In genomic region chr1:87896921-87897320, GRCm38 (mm10) we compare ENCODE assay signal across 18 mouse cellular contexts. TPM values are rescaled to one million over a fixed set of nuclear protein-coding genes. Genes with fewer than 3 reads are reported as not detected.
DNase-seq lines count a peak whose midpoint lies in the region; ATAC-seq lines count a peak whose summit lies in the region.
"Had no signal": no experiment of that assay in that cellular context is flagged by ENCODE, and none has a peak within 500 bp of the region (broad histone marks: within the 10 kb centered on the region; RNA-seq: fewer than 3 reads in every experiment).

No protein-coding gene starts in this region.

- no peaks in the 10 kb centered on the region for H3K27me3 ChIP-seq in kidney, embryonic 15.5 days
- H3K27me3 ChIP-seq in kidney, embryonic 14.5 days (ENCODE audit: control insufficient read depth, insufficient read depth, low read length): no peaks in the 10 kb centered on the region
- H3K27me3 ChIP-seq: embryonic facial prominence, embryonic 13.5 days; forebrain, embryonic 12.5 days; heart, embryonic 12.5 days had no signal

- 73% methylated on average over 2 of the region's 2 CpGs for WGBS in kidney, embryonic 15.5 days
- WGBS in kidney, embryonic 14.5 days: 85% methylated on average over 2 of the region's 2 CpGs

- peaks cover 3% of the 10 kb centered on the region; the same call in 1 of the 2 replicates for H3K36me3 ChIP-seq in kidney, embryonic 15.5 days
- no peaks in the 10 kb centered on the region for H3K36me3 ChIP-seq in kidney, embryonic 14.5 days (ENCODE audit: control insufficient read depth, insufficient read depth, low read length)
- H3K36me3 ChIP-seq: embryonic facial prominence, embryonic 13.5 days; forebrain, embryonic 12.5 days; heart, embryonic 12.5 days had no signal

- no peaks in the 10 kb centered on the region for H3K9me3 ChIP-seq in kidney, embryonic 15.5 days (replicated peaks)
- no peaks in the 10 kb centered on the region for H3K9me3 ChIP-seq in kidney, embryonic 14.5 days (ENCODE audit: control insufficient read depth, low read length)
- H3K9me3 ChIP-seq: embryonic facial prominence, embryonic 13.5 days; forebrain, embryonic 12.5 days; heart, embryonic 12.5 days; hindbrain, embryonic 10.5 days had no signal

- peaks cover 5% of the 10 kb centered on the region; the same call in 1 of the 2 replicates for H3K4me1 ChIP-seq in kidney, embryonic 15.5 days
- no peaks in the 10 kb centered on the region for H3K4me1 ChIP-seq in kidney, embryonic 14.5 days (ENCODE audit: control insufficient read depth, insufficient read depth, low read length)
- H3K4me1 ChIP-seq: embryonic facial prominence, embryonic 13.5 days had no signal

- ATAC-seq in kidney, embryonic 15.5 days (replicated peaks; ENCODE audit: low FRiP score): no peak
- ATAC-seq in kidney, embryonic 14.5 days (ENCODE audit: low FRiP score, low TSS enrichment): no peak
- ATAC-seq: forebrain, embryonic 16.5 days had no signal

- no peak overlapping the region for H3K4me3 ChIP-seq in kidney, embryonic 15.5 days (replicated peaks)
- H3K4me3 ChIP-seq in kidney, embryonic 14.5 days (ENCODE audit: low read length): no peak overlapping the region
- H3K4me3 ChIP-seq: embryonic facial prominence, embryonic 13.5 days; forebrain, embryonic 12.5 days; heart, adult 2 months; heart, embryonic 12.5 days; hindbrain, embryonic 10.5 days had no signal

- peak; percentile 56 for DNase-seq in kidney, adult 11 months
- no peak for DNase-seq in kidney, postnatal 4 days
- peak; percentile 4 for DNase-seq in thymus, postnatal 4 days
- DNase-seq in thymus, postnatal 14 days: no peak
- DNase-seq in right cerebral cortex, adult 18-20 months: no peak
- DNase-seq: adrenal gland, postnatal 10 days; cerebellum, adult 11-12 months; cerebellum, adult 9-10 months; cerebellum, postnatal 25 days; gastrocnemius, postnatal 10 days; heart, adult 2 months had no signal

- H3K27ac ChIP-seq in kidney, embryonic 15.5 days: 0 out of 2 replicates have a peak overlapping the region, but pooled peaks have one; percentile 6
- H3K27ac ChIP-seq in kidney, embryonic 14.5 days (ENCODE audit: low read depth, low read length): no peak overlapping the region
- H3K27ac ChIP-seq: embryonic facial prominence, embryonic 13.5 days; forebrain, embryonic 12.5 days; heart, adult 2 months; hindbrain, embryonic 10.5 days had no signal

- H3K9ac ChIP-seq in kidney, embryonic 15.5 days: no peak overlapping the region
- H3K9ac ChIP-seq in kidney, embryonic 14.5 days (ENCODE audit: low read depth, low read length): no peak overlapping the region
- H3K9ac ChIP-seq: embryonic facial prominence, embryonic 13.5 days; forebrain, embryonic 12.5 days; heart, embryonic 12.5 days had no signal

- H3K4me2 ChIP-seq in kidney, embryonic 15.5 days: no peak overlapping the region
- no peak overlapping the region for H3K4me2 ChIP-seq in kidney, embryonic 14.5 days (replicated peaks; ENCODE audit: low read depth, low read length)
- H3K4me2 ChIP-seq: embryonic facial prominence, embryonic 13.5 days; forebrain, embryonic 12.5 days; heart, embryonic 12.5 days had no signal

RNA-seq across cellular contexts. Expression of gene Dgkd, which starts 43.8 kb away (rescaled TPM):
- polyA plus RNA-seq in kidney, embryonic 15.5 days (2015; fragmentation: Nextera tagmentation; extraction: Ambion mirVana): 30.0 and 33.6 TPM in 2 replicates
- polyA plus RNA-seq in kidney, embryonic 14.5 days (2014; fragmentation: Nextera tagmentation; extraction: Ambion mirVana): 18.1 and 32.6 TPM in 2 replicates

Comparison
In these comparisons a context has a peak if more than half of its experiments do, and no peak if none do; other contexts are left out.
1. DNase-seq: peak in kidney, adult 11 months (single experiment) and thymus, postnatal 4 days (single experiment); none in kidney, postnatal 4 days (0 of 2), thymus, postnatal 14 days (single experiment) and right cerebral cortex, adult 18-20 months (single experiment).